Mouse (Mus musculus): ENCODE data around the gene Bysl.

DNA sequence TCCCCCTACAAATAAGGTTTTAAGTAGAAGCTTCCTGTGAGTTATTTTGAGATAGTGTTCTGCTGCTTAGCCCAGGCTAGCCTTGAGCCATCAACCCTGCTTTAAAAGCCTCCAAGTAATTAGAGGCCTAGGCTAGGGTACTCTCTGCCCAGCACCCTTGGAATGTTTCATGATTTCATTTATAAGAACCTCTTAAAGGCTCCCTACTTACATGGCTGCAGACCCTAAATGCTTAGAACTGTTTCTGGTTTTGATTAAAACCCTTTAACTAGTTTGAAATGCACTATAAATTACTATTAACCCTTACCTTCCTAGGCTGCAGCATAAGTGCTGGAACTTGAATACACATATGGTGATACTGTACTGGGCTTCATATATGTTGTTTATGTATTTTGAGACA lies 38.9 kb downstream of the Bysl start:
- TF ChIP-seq CTCF (IDR thresholded peaks at IDR 0.05; ENCODE audit: control insufficient read depth, insufficient read depth, low read length) (no peak), POLR2A (IDR thresholded peaks at IDR 0.05; ENCODE audit: borderline replicate concordance, control insufficient read depth, low read depth, low read length) (no peak)

Measured in bone marrow, adult 2 months (tissue).